Mouse (Mus musculus): ENCODE results near the gene Vasn.
"Not testable (repeated sequence)": the region's sequence is repeated elsewhere in the genome, so short reads cannot be mapped to it uniquely, and the experiment has no call there.

GRCm38 (mm10) chr16:4689371-4689770 lies 49.6 kb downstream of the Vasn start:
- TF ChIP-seq CTCF (IDR thresholded peaks at IDR 0.05; ENCODE audit: borderline replicate concordance, control insufficient read depth, extremely low read depth, insufficient read depth, low read length, poor library complexity); POLR2A (IDR thresholded peaks at IDR 0.05; ENCODE audit: control insufficient read depth, extremely low read depth, insufficient read depth, low read length, poor library complexity): not testable (repeated sequence)
